Mouse (Mus musculus) 3134 (cell line): ENCODE measurements around the gene Ptprg.
"Not testable (repeated sequence)": the region's sequence is repeated elsewhere in the genome, so short reads cannot be mapped to it uniquely, and the experiment has no call there.

ENCODE experiments used
- DNase-seq: peaks from one replicate; pipeline ENCODE4 v3.0.0-alpha.2; 2011; ENCODE audit warnings: low spot score; ENCODE audit not compliant: insufficient read length; ENCODE audit errors: extremely low read depth

Ptprg gene

DNA sequence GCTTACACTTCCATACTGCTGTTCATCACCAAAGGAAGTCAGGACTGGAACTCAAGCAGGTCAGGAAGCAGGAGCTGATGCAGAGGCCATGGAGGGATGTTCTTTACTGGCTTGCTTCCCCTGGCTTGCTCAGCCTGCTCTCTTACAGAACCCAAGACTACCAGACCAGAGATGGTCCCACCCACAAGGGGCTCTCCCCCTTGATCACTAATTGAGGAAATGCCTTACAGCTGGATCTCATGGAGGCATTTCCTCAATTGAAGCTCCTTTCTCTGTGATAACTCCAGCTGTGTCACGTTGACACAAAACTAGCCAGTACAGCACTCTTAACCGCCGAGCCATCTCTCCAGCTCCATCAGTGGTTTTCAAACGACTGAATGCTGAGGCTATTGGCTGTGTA, 261.5 kb downstream of the Ptprg start:
- DNase-seq, result not testable (repeated sequence)

DNA sequence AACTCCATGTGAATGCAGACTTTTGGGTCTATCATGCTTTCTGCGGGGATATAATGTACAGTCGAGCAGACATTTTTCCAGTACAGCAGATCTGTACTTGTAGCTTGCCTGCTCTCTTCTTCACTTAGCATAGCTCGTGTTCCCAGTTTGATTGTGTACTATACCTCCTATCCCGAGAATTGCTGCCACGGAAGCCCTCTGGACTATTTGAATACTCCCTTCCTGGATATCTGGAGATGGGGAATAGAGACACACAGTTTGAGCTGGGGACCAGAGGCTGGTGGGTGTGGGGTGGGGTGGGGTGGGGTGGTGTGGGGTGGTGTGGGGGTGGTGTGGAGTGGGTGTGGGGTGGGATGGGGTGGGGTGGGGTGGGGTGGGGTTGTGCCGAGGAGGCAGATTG, 263.9 kb downstream of the Ptprg start:
- no peak for DNase-seq

DNA sequence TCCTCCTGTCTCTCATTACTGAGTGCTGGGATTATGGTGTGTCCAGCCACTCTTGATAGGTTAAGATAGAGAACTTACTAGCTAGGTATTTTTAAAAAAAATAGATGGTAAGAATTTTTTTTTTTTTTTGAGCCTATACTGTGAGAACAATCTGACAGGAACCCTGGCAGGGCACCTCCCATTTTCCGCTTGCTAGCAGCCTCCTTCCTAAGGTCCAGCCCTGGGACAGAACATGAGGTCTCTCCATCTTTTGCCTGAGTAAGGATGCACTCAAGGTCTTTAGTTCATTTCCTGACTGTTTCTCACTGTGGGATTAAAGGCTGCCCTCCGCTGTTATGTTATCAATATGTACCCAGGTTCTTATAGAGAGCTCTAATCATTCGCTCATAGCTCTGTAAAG, 264.7 kb downstream of the Ptprg start:
- no peak for DNase-seq

DNA sequence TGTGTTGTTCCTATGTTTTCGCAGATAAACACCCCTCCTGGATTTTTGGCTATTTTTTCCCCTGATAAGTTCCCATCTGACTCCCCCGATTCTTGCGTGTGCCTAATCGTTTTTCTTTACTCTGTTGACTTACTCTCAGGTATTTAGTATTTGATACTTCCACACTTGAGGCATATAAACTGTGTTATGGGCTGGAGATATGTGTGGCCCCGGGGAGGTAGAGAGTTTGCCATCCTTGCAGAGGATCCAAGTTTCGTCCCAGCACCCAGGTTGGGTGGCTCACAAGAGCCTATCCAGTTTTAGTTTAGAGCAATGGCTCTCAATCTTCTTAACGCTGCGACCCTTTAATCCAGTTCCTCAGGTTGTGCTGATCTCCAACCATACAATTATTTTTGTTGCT, 265.4 kb downstream of the Ptprg start:
- no peak for DNase-seq

DNA sequence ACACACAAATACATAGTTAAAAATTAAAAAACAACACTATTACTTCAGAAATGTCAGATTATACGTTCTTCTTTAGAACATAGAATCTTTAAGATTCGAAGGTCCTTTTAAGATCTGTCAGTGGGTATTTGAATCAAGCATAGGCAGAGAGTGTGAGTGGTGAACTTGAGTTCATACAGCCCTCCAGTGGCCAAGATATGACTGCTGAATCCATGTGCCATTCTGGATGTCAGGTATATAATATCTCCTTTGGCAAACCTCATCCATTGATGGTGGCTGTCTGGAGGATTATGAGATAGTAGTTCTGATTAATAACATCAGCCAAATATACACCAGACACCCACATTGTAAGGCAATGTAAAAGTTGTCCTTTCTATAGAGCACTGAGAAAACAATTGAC, 266.0 kb downstream of the Ptprg start:
- DNase-seq, result no peak

DNA sequence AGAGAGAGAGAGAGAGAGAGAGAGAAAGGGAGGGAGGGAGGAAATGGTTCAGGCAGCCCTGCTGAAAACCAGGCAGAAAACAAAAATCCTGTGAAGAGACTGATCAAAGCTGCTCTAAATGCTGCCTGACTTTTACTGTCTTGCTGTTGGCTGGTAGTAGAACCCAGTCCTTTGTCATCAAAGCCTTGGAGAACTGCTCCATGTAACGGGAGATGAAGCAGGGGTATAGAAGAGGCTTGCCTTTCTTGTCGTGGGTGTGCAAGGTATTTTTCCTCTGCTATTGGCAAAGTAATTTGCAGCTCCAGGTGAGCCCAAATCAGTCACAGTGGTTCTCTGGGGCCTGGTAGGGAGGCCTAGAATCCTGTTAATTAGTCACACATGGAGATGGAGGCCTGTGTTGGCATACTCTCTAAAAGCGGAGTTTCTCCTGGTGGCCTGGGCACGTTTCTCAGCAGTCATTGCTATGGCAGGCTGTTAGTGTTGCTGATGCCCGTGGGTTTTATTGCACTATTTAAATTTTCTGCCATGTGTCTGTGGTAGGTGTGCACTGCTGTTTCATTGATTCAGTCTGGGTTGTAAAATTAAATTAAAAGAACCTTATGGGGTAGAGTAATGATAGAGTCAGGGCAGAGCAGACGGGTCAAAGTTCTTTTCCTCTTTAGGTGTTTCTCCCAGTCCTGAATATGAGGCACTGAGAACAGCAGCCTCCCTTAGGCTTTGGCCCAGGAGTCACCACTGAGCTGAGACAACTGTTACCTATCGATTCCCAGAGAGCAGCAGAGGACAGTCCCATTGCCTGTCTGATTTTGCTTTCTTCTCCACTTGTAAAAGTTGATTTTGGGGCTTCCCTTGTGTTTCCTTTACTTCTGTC, 269.7 kb downstream of the Ptprg start:
- DNase-seq, result no peak

DNA sequence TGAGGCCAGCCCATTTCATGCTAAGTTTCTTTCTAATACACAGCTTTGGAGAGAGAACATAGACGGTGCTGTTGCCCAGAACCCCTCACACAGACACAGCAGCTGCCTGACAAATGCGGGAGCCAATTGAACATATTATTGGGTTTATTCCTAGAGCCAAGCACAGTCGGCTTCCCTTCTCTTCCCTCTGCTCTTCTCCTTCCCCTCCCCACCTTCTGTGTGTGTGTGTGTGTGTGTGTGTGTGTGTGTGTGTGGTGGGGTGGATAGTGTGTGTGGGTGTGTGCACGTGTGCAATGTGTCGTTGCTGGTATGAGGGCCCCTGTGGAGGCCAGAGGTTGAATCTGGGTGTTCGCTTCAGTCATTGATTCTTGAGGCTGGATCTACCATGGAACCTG, 270.4 kb downstream of the Ptprg start:
- DNase-seq, result no peak

DNA sequence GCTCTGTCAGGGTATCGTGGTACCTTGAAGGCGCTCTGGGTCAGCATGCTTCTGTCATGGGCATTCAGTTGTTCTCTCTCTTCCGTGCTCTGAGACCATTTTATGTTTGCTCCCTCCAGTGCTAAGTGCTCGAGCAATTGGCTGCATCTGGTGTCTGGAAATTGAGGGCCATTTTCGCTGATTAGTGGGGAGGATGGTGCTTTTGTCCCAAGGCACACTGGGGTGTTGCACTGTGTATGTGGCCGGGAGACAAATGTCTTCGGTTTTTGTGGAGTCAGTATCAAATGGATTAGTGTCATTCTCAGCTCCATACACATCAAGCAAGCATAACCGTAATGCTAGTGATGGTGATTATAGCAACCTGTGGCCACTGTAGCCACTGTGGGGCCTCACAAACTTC, 271.6 kb downstream of the Ptprg start:
- DNase-seq, result no peak

DNA sequence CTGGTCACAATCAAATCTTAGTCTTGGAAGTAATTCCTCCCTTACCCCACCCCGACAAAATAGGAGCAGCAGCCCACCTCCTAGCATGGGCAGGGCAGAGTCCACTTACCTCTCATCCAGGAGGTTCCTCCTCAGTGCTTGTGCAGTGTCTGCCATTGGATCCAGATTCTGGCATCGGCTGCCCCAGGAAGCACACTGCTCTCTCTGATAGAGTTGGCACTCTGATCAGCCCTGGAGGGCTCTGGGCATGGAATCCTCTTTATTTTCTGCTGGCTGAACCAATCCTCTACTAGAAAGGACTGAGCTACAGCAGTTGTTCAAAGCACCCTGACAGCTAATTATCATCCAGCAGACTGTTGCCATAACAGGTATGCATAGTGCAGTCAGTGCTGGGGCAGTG, 272.2 kb downstream of the Ptprg start:
- DNase-seq, result no peak

DNA sequence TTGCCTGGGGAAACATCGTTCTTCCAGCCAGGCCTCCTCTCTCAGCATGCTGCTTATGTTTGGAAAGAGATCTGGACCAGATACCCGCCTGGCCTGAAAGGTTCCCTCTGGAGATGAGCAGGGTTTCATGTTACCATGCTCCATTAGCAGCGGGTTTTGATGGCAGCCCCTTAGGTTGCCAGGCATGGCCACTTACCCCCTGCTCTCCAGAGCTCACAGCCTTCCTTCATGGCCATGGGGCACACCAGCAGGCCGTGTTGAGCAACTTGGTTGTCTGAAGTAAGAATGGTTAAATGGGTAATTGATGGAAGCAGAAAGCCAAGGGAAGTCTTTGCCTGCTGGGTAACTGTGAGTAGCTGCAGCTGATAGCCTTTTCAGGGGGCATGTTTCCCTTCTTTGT, 274.8 kb downstream of the Ptprg start:
- no peak for DNase-seq

DNA sequence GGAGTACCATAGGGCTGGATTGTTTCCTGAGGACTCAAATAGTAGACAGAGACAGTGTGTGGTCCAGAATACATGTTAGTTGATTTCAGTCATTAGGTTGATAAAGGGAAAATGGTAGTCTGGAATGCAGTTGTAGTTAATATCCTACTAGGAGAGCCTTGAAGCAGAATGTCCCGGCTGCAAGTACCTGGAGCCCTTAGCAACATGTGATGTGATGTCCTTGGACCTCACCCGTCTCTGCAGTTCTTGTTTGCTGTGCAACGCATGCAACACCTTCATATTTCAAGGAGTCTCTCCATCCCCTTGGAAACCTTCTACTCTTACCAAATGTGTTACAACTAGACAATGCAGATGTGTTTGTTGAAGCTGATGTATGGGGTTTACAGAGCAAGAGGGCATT, 280.3 kb downstream of the Ptprg start:
- no peak for DNase-seq

DNA sequence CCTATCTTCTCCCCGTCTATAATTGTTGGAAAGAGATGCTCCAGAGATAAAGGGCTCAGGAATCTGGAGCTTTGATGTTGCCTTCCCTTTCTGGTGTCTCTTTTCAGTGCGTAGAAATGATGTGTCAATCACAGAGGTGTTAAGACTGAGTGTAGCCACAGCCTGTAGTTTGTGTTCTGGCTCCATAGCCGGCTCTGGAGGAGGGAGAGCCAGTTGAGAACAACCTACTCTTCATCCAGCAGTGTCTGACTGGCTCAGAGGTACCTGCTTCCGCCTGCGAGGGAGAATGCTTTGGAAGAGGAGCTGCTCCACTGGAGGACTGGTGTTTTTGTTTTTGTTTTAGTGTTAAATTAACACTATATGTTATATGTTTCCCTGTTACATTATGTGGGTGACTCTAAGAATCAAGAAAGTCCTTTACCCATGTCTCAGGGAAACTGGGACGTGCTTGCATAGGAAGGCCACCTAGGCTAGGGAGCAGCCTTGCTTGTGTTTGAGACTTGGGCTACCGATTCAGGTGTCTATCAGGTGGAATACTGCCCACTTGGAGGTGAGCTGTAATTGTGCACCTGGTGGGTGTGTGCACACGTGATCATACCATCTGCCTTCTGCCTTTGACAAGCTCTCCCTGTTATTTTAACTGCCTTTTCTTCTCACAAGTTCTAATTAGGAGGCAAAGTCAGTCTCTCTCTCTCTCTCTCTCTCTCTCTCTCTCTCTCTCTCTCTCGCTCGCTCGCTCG, 282.5 kb downstream of the Ptprg start:
- no peak for DNase-seq

DNA sequence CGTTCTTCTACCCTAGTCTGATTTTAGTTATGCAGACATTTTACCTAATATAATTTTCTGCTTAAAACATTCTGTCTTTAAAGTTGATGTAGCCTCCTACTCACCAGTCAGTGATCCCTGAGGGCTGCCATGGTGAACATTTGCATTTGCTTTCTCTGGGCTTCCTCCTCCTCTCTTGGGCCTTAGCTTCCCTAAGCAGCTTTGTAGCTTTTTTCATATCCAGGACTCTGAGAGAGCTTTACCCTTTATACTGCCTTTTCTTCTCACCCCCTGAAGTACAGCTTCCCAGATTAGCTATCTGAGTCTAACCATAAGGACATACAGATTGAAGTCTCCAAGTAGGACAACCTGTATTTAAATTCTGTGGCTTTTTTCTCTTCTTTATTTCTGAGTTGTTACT, 284.4 kb downstream of the Ptprg start:
- DNase-seq, result no peak

DNA sequence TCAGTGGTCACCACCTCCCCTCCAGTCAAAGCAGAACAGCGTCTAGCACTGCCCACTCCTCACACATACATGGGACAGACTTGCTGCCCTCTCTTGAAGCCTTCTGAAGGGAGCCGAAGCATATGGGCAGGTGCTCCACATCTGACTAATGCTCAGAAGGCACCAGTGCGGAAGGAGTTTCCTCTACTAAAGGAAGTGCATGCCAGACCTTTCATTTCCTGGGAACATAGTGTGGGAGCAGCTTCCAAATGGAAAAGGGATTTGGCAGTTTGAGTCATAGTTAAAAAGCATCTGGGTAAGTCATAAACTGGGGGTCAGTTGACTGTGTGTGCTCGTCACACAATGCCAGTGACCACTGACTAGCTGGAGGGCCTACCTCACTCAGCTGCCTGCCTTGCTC, 288.3 kb downstream of the Ptprg start:
- no peak for DNase-seq

DNA sequence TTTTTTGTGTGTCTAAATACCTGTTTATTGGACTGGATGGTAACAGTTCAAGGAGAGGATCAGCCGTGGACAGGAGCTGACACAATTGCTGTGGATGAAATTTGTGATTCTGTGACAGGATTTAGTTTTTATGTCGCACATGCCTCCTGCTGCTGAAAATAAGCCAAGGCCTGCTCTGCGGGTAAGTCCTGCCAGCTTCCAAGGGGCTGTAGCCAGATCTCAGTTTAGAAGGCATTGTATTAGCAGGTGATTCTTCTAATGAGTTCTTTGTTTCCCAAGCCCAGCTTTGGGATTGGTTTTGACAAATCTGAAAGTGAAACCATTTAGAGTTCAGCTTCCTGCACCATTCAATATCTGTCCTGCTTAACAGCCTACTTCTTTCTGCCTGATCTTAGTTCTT, 299.6 kb downstream of the Ptprg start:
- DNase-seq, result no peak

DNA sequence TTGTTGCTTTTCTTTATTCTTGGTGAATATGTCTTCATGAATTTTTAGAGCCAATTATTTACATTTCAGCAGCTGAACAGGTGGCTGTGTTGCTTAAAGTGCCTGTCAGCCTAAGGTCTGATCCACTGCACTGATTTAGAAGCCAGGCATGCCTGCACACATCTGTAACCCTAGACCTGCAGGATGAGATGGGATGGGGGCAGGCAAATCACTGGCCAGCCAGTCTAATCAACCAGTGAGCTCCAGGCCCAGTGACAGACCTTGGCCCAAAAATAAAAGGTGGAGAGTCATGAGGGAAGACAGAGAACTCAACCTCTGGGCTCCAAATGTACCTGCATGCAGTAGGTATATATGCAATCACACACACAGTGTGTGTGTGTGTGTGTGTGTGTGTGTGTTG, 302.2 kb downstream of the Ptprg start:
- DNase-seq, result no peak

DNA sequence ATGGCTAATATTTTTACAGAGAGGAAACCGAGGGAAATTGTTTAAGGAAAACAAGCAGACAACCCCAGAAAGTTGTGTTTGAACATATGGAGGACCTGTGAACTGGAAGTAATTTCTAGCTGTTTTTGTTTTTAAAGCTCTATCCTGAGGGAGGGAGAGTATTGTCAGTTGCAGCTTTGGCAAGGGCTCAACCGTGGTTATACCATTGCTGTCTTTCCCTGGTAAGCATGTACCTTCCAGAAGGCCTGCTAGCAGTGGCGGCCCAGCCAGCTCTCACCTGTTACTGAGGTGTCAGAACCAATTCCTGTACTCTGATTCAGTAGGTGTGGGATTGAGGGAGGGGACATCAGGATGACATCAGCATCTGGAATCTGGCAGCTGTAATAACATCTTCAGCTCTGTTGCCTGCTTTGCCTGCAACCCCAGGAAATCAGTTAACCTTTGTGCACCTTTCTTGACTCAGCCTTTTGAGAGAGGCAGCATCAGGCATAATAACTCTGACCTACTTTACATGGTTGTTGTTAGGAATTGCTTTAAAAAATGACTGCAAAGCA, 304.7 kb downstream of the Ptprg start:
- no peak for DNase-seq

DNA sequence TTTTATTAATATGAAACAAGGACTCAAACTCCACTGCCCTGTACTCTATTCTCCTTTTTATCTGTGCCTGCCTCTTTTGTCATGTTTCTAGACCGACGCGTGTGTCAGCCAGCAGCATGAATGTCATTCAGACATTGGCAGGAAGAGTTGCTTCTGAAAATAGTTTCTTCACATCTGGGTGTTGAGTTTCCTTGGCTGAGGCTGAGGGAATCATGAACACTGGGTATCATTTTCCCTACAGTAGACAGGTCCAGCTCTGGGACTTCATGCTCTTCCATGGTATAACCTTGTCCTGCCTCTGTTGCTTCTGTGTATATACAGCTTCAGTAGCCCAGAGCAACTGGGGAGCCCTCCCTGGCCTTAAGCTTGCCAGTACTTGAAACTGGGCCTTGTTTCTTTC, 310.0 kb downstream of the Ptprg start:
- DNase-seq, result no peak

DNA sequence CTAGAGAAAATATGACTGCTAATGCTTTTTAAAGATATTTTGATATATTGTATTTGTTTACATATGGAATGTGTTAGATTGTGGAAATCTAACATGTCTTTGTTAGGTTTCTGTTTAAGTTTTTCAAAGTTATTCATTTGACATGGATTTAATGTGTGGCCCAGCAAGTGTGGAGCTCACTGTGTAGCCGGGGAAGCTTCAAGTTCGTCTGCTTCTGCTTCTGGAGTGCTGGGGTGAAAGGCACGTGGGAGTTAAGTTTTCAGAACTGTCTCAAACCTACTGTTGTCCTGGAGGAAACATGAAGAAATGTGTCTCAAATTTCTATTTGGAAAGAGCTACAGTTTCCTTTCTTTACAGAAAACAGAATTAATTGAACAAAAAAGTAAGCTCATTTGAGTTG, 311.5 kb downstream of the Ptprg start:
- no peak for DNase-seq

DNA sequence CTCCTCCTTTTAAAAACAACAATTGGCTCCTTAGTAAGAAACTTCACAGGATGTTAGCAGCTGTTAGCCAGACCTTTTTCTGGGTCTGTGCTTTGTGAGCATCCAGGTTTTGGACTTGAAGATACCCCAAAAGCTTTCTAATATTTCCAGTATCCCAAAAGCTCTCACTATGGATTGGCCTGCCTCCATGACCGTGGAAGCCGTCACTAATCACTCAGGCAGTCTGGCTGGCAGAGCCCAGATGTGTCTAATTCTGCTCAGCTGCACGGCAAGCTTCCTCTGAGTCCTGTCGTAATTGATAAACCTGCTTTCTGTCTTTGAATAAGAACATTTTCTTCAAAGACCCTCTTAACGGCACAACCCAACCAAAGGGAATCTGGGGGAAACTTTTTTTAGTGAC, 312.0 kb downstream of the Ptprg start:
- DNase-seq, result no peak

DNA sequence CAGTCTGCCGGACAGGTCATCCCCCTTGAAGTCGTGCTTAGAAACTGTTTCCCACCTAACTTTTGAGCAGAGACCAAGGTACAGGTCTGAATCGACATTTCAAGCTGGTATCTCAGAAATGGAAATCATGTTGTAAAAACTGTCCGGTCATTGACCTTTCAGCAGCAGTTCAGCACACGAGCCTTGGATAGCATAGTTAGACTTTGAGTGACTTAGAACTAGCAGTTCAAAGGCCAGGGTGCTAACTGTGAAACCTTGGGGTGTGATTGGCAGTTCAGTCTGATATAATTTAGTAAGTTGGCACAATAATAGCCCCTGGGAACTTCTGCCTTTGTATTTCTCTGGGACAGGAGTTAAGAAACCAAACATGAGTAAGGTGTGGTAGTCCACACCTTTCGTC, 312.5 kb downstream of the Ptprg start:
- no peak for DNase-seq

DNA sequence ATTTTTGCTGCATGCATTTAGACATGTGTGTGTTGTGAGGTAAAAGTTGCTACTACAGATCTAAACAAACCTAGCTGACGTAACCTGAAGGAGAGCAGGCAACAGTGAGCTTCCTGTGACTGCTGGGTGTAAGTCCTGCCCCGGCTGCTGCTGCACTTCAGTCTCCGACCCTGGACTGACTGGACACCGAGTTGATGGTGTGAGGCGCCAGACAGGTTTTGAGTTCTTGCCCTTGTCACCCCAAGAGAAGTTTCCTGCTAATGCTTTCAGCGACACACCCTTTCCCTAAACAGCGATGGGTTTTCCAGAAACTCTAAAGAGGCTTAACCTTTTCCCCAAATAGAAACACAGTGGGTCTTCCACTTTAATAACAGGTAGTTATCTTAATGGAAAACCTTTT, 313.1 kb downstream of the Ptprg start:
- DNase-seq, result no peak
